Mouse (Mus musculus) CH12.LX (cell line): Measurements from ENCODE around the gene Mrpl38. TPM values are rescaled to one million over a fixed set of nuclear protein-coding genes. Genes with fewer than 3 reads are reported as not detected.

ENCODE experiments used
- DNase-seq: peaks from one replicate; pipeline ENCODE4 v3.0.0-alpha.2; 2013; ENCODE audit errors: extremely low read depth
- H3K27ac ChIP-seq: 2 replicates; pipeline ENCODE4 v1.5.1; 2012; ENCODE audit warnings: low read depth, mild to moderate bottlenecking, control low read depth, moderate library complexity; ENCODE audit not compliant: insufficient read depth
- H3K27me3 ChIP-seq: replicated peaks from 2 replicates; pipeline ENCODE3; 2012; ENCODE audit warnings: inconsistent platforms
- H3K36me3 ChIP-seq, 2 experiments: replicated peaks in 1 of 2; 2 replicates each; pipeline versions ENCODE3 to v1.6.1; 2012; ENCODE audit warnings: inconsistent platforms in 1 of 2, low read length in 1 of 2, mild to moderate bottlenecking in 1 of 2, mixed read lengths in 1 of 2, moderate library complexity in 1 of 2; ENCODE audit not compliant: control insufficient read depth in 1 of 2, insufficient read depth in 1 of 2
- H3K4me1 ChIP-seq, 2 experiments: 2 replicates each; pipeline ENCODE4 v1.6.1; 2012; ENCODE audit warnings: inconsistent platforms in 1 of 2, moderate library complexity in 1 of 2; ENCODE audit not compliant: insufficient read depth in 2 of 2, control insufficient read depth in 1 of 2
- H3K4me2 ChIP-seq: 2 replicates; pipeline ENCODE4 v1.6.1; 2012; ENCODE audit warnings: low read depth, mild to moderate bottlenecking, control low read depth; ENCODE audit not compliant: poor library complexity, insufficient read depth, severe bottlenecking
- H3K4me3 ChIP-seq, 3 experiments: fragments of 150-350 bp in 1 of 3; sonication (generic) in 1 of 3; replicated peaks in 1 of 3; 2 replicates each; pipeline versions ENCODE3 to v1.5.1; 2011 to 2012; ENCODE audit warnings: low read depth in 2 of 3, low read length in 2 of 3, mild to moderate bottlenecking in 2 of 3, moderate library complexity in 2 of 3, control low read depth in 1 of 3, improper control_type of control experiment in 1 of 3, inconsistent platforms in 1 of 3, mixed read lengths in 1 of 3; ENCODE audit not compliant: poor library complexity in 1 of 3
- H3K79me2 ChIP-seq: replicated peaks from 2 replicates; pipeline ENCODE4 v1.6.1; 2012; ENCODE audit warnings: mild to moderate bottlenecking, moderate library complexity; ENCODE audit not compliant: control insufficient read depth, poor library complexity, insufficient read depth, severe bottlenecking; ENCODE audit errors: extremely low read depth
- H3K9ac ChIP-seq: 2 replicates; pipeline ENCODE4 v1.6.1; 2012; ENCODE audit warnings: low read depth, mild to moderate bottlenecking, control low read depth, moderate library complexity; ENCODE audit not compliant: insufficient read depth
- H3K9me3 ChIP-seq: replicated peaks from 2 replicates; pipeline ENCODE3; 2012; ENCODE audit warnings: low read length, inconsistent platforms, mixed read lengths
- BHLHE40 ChIP-seq: IDR thresholded peaks from 2 replicates; pipeline ENCODE4 v1.6.1; 2011; ENCODE audit warnings: mild to moderate bottlenecking, low read depth, low read length, improper control_type of control experiment
- CHD1 ChIP-seq: IDR thresholded peaks from 2 replicates; pipeline ENCODE4 v1.6.1; 2012; ENCODE audit warnings: low read depth, low read length, improper control_type of control experiment, inconsistent platforms
- CHD2 ChIP-seq: IDR thresholded peaks from 2 replicates; pipeline ENCODE4 v1.6.1; 2011; ENCODE audit warnings: low read length, improper control_type of control experiment
- CTCF ChIP-seq, 2 experiments: IDR thresholded peaks in 1 of 2; conservative IDR thresholded peaks in 1 of 2; 2 replicates each; pipeline ENCODE4 v1.5.1; 2011 to 2012; ENCODE audit warnings: low read depth in 2 of 2, low read length in 2 of 2, improper control_type of control experiment in 1 of 2, inconsistent platforms in 1 of 2, mild to moderate bottlenecking in 1 of 2, moderate library complexity in 1 of 2
- ETS1 ChIP-seq: conservative IDR thresholded peaks from 2 replicates; pipeline ENCODE4 v1.6.1; 2012; ENCODE audit warnings: low read depth, mild to moderate bottlenecking, inconsistent platforms, low read length, improper control_type of control experiment, moderate library complexity
- GABPA ChIP-seq: IDR thresholded peaks from 2 replicates; pipeline ENCODE4 v1.6.1; 2012; ENCODE audit warnings: low read depth, low read length, improper control_type of control experiment, inconsistent platforms; ENCODE audit not compliant: insufficient replicate concordance
- HCFC1 ChIP-seq: IDR thresholded peaks from 2 replicates; pipeline ENCODE4 v1.6.1; 2012; ENCODE audit warnings: low read depth, mild to moderate bottlenecking, inconsistent platforms, low read length, improper control_type of control experiment
- IRF4 ChIP-seq: IDR thresholded peaks from 2 replicates; pipeline ENCODE4 v1.6.1; 2014; ENCODE audit warnings: low read depth, mild to moderate bottlenecking, inconsistent platforms, low read length, improper control_type of control experiment
- JUND ChIP-seq: conservative IDR thresholded peaks from 2 replicates; pipeline ENCODE4 v1.6.1; 2011; ENCODE audit warnings: low read depth, low read length, improper control_type of control experiment
- KAT2A ChIP-seq: IDR thresholded peaks from 2 replicates; pipeline ENCODE4 v1.6.1; 2012; ENCODE audit warnings: low read length, improper control_type of control experiment, inconsistent platforms; ENCODE audit not compliant: insufficient replicate concordance
- MAFK ChIP-seq: IDR thresholded peaks from 2 replicates; pipeline ENCODE4 v1.6.1; 2011; ENCODE audit warnings: low read length, improper control_type of control experiment; ENCODE audit not compliant: insufficient replicate concordance
- MAZ ChIP-seq: IDR thresholded peaks from 2 replicates; pipeline ENCODE4 v1.6.1; 2012; ENCODE audit warnings: low read depth, mild to moderate bottlenecking, inconsistent platforms, low read length, improper control_type of control experiment, moderate library complexity
- MEF2A ChIP-seq: IDR thresholded peaks from 2 replicates; pipeline ENCODE4 v1.6.1; 2014; ENCODE audit warnings: low read depth, mild to moderate bottlenecking, inconsistent platforms, low read length, improper control_type of control experiment, borderline replicate concordance
- MYC ChIP-seq: IDR thresholded peaks from 2 replicates; pipeline ENCODE4 v1.6.1; 2011; ENCODE audit warnings: low read depth, mild to moderate bottlenecking, improper control_type of control experiment, low read length
- PAX5 ChIP-seq: IDR thresholded peaks from 2 replicates; pipeline ENCODE4 v1.6.1; 2012; ENCODE audit warnings: low read length, inconsistent platforms, mixed read lengths
- POLR2A ChIP-seq: IDR thresholded peaks from 2 replicates; pipeline ENCODE4 v1.6.1; 2011; ENCODE audit warnings: low read depth, mild to moderate bottlenecking, improper control_type of control experiment, low read length
- POLR2AphosphoS2 ChIP-seq: IDR thresholded peaks from 2 replicates; pipeline ENCODE4 v1.6.1; 2011; ENCODE audit warnings: low read depth, low read length, improper control_type of control experiment
- SIN3A ChIP-seq: IDR thresholded peaks from 2 replicates; pipeline ENCODE4 v1.6.1; 2012; ENCODE audit warnings: low read length, improper control_type of control experiment, inconsistent platforms
- TBP ChIP-seq: conservative IDR thresholded peaks from 2 replicates; pipeline ENCODE4 v1.6.1; 2011; ENCODE audit warnings: low read depth, low read length, improper control_type of control experiment
- USF1 ChIP-seq: IDR thresholded peaks from 2 replicates; pipeline ENCODE4 v1.6.1; 2014; ENCODE audit warnings: low read depth, mild to moderate bottlenecking, inconsistent platforms, low read length, improper control_type of control experiment
- ZC3H11A ChIP-seq: IDR thresholded peaks from 2 replicates; pipeline ENCODE4 v1.6.1; 2012; ENCODE audit warnings: low read depth, mild to moderate bottlenecking, inconsistent platforms, low read length, improper control_type of control experiment
- ZKSCAN1 ChIP-seq: IDR thresholded peaks from 2 replicates; pipeline ENCODE4 v1.6.1; 2012; ENCODE audit warnings: low read depth, inconsistent platforms, low read length, improper control_type of control experiment, borderline replicate concordance
- ZMIZ1 ChIP-seq: IDR thresholded peaks from 2 replicates; pipeline ENCODE4 v1.6.1; 2012; ENCODE audit warnings: low read depth, mild to moderate bottlenecking, inconsistent platforms, low read length, improper control_type of control experiment
- dilution Hi-C: fragments of 300-500 bp; cut with MboI; formaldehyde crosslinking; loops from 2 replicates; pipeline ENCODE4 v1.14.3; 2020; ENCODE audit warnings: low sequenced_read_pairs; ENCODE audit not compliant: extremely low pct_unique_long_range_greater_than_20kb, extremely low pct_ligation_motif_present
- in situ Hi-C: fragments of 300-500 bp; cut with MboI; formaldehyde crosslinking; loops from 3 replicates; pipeline ENCODE4 v1.14.3; 2019; ENCODE audit warnings: low sequenced_read_pairs, low pct_ligation_motif_present, low pct_unique_long_range_greater_than_20kb, mixed read lengths
- polyA plus RNA-seq: library from polyadenylated mRNA; unstranded; fragments of >175 nt; gene quantifications from 2 replicates; pipeline ENCODE4 v1.2.1, GENCODE M21; 2012; ENCODE audit warnings: low read depth; ENCODE audit not compliant: insufficient read length
- total RNA-seq, 2 experiments: library from RNA; depleted of rRNA; stranded (reverse); fragments of 300-350 nt in 1 of 2; fragments of >200 nt in 1 of 2; gene quantifications; 2 replicates each; pipeline ENCODE4 v1.2.3; 2012 to 2014

Mrpl38 gene
- total and polyA plus RNA-seq, 3 experiments: 109 to 188 (median 157) TPM

- Histone ChIP-seq H3K9ac (no peak overlapping the region), H3K4me2 (no peak overlapping the region)
- dilution Hi-C loops: no loop called here
Observed at GRCm38 (mm10) chr11:116102472-116102871, 36.2 kb downstream of the Mrpl38 start.

GRCm38 (mm10) chr11:116101931-116102381 lies 36.7 kb downstream of the Mrpl38 start:
- H3K9ac ChIP-seq: no peak overlapping the region
- no peak overlapping the region for H3K27ac ChIP-seq
- TF ChIP-seq MYC: no peak
- TF ChIP-seq CHD1: no peak

More at GRCm38 (mm10) chr11:116102472-116102871, 36.2 kb downstream of the Mrpl38 start:
- TF ChIP-seq ZMIZ1 (no peak), BHLHE40 (no peak), HCFC1 (no peak), ZKSCAN1 (no peak)
- in situ Hi-C loops: no loop called here
- Histone ChIP-seq H3K4me3 (no peak overlapping the region), H3K36me3 (no peaks in the 10 kb centered on the region), H3K27me3 (peaks cover 4% of the 10 kb centered on the region), H3K9me3 (no peaks in the 10 kb centered on the region), H3K79me2 (no peaks in the 10 kb centered on the region), H3K27ac (no peak overlapping the region), H3K4me1 (peaks cover 15 to 23% of the 10 kb centered on the region in 2 experiments)
- DNase-seq: no peak

GRCm38 (mm10) chr11:116100839-116101238 lies 37.8 kb downstream of the Mrpl38 start:
- no peak overlapping the region for H3K27ac ChIP-seq
- in situ Hi-C loops: no loop called here
- no peak overlapping the region for H3K9ac ChIP-seq
- peaks cover 5% of the 10 kb centered on the region for H3K9me3 ChIP-seq
- TF ChIP-seq HCFC1: no peak
- no peak for TF ChIP-seq IRF4
- no peak for TF ChIP-seq ETS1
- no peak for TF ChIP-seq MAZ
- no peak for TF ChIP-seq MEF2A
- TF ChIP-seq POLR2A: no peak
- no peak for TF ChIP-seq ZKSCAN1
- no peak for TF ChIP-seq USF1
- TF ChIP-seq JUND: no peak
- no peak for TF ChIP-seq ZC3H11A
- TF ChIP-seq SIN3A: no peak
- TF ChIP-seq TBP: no peak
- no peak for TF ChIP-seq CHD1
- no peak for TF ChIP-seq PAX5
- no peak for TF ChIP-seq MAFK
- no peak for TF ChIP-seq CTCF (conservative IDR thresholded peaks at IDR 0.05 in 1 of 2, IDR thresholded peaks at IDR 0.05 in 1 of 2; ENCODE audit: low read depth in 2 of 2, low read length in 2 of 2)
- TF ChIP-seq KAT2A: no peak
- no peak for TF ChIP-seq CHD2
- no peak for TF ChIP-seq GABPA
- TF ChIP-seq POLR2AphosphoS2: no peak
- TF ChIP-seq, all 38 proteins: peak for 0
- no peak for DNase-seq
- no peak overlapping the region for H3K4me2 ChIP-seq
- no peak overlapping the region for H3K4me3 ChIP-seq
- peaks cover 4% of the 10 kb centered on the region for H3K27me3 ChIP-seq
- peaks cover 8 to 14% of the 10 kb centered on the region in 2 experiments for H3K4me1 ChIP-seq
- no peaks in the 10 kb centered on the region for H3K79me2 ChIP-seq
- H3K36me3 ChIP-seq: no peaks in the 10 kb centered on the region
- dilution Hi-C loops: no loop called here

More at GRCm38 (mm10) chr11:116101931-116102381, 36.7 kb downstream of the Mrpl38 start:
- peaks cover 4% of the 10 kb centered on the region for H3K27me3 ChIP-seq
- no peaks in the 10 kb centered on the region for H3K36me3 ChIP-seq
- no peak for DNase-seq
- no peak overlapping the region for H3K4me3 ChIP-seq
- dilution Hi-C loops: no loop called here
- in situ Hi-C loops: no loop called here
- H3K4me1 ChIP-seq: peaks cover 11 to 18% of the 10 kb centered on the region in 2 experiments
- no peaks in the 10 kb centered on the region for H3K79me2 ChIP-seq
- H3K9me3 ChIP-seq: no peaks in the 10 kb centered on the region
- H3K4me2 ChIP-seq: no peak overlapping the region
